Mouse (Mus musculus) inflammation-experienced regulatory T-cells (primary cell): ENCODE data around the gene Ivl. TPM values are rescaled to one million over a fixed set of nuclear protein-coding genes. Genes with fewer than 3 reads are reported as not detected.

Experiments
- polyA plus RNA-seq, 2 experiments: library from polyadenylated mRNA; unstranded; fragments of 100-300 nt; shearing (Covaris generic); gene quantifications; one replicate each; pipeline ENCODE4 v1.2.1; 2017

The Ivl gene
- polyA plus RNA-seq: not detected

GRCm38 (mm10) chr3:92573449-92574041 is at the start of gene Ivl:
TSS of gene Ivl (minus strand) at chr3:92573735.

GRCm38 (mm10) chr3:92621560-92621959 is 48.0 kb upstream of the Ivl start, which contains the start of gene Lce6a:
TSS of gene Lce6a (minus strand) at chr3:92621660.

GRCm38 (mm10) chr3:92607392-92607791 is 33.9 kb upstream of the Ivl start, which contains the start of gene 2210017I01Rik:
TSS of gene 2210017I01Rik (minus strand) at chr3:92607492.

GRCm38 (mm10) chr3:92588858-92589257 is 15.3 kb upstream of the Ivl start, which contains the start of gene Smcp:
TSS of gene Smcp (minus strand) at chr3:92588997.

GRCm38 (mm10) chr3:92534411-92534810 is 39.1 kb downstream of the Ivl start, which contains the start of gene 2310046K23Rik:
TSS of gene 2310046K23Rik (minus strand) at chr3:92534511.

Other genes with a start within 250 kb of the Ivl start
- gene Sprr2d, start 234.6 kb downstream of the Ivl start, polyA plus RNA-seq: not detected
- under 1 TPM; 0.42 to 0.76 TPM for gene Sprr2e, start 221.6 kb downstream of the Ivl start, polyA plus RNA-seq
- gene Sprr2f, start 208.5 kb downstream of the Ivl start, polyA plus RNA-seq: not detected
- not detected for gene Sprr2h, start 188.1 kb downstream of the Ivl start, polyA plus RNA-seq
- gene Sprr2i, start 165.7 kb downstream of the Ivl start, polyA plus RNA-seq: not detected
- 1 to 10 TPM in 1 of 2 experiments, not detected in 1; 1.0 TPM for gene Sprr2j-ps, start 155.7 kb downstream of the Ivl start, polyA plus RNA-seq
- 10 to 100 TPM; 23.3 to 26.3 TPM for gene Gm9774, start 144.3 kb downstream of the Ivl start, polyA plus RNA-seq
- not detected for gene Sprr2k, start 141.2 kb downstream of the Ivl start, polyA plus RNA-seq
- not detected for gene Sprr1b, start 134.9 kb downstream of the Ivl start, polyA plus RNA-seq
- not detected for gene Sprr3, start 115.0 kb downstream of the Ivl start, polyA plus RNA-seq
- not detected for gene Sprr1a, start 87.8 kb downstream of the Ivl start, polyA plus RNA-seq
- not detected for gene Sprr4, start 73.2 kb downstream of the Ivl start, polyA plus RNA-seq
- not detected for gene 2310046K23Rik, start 39.2 kb downstream of the Ivl start, polyA plus RNA-seq
- gene Smcp, start 15.3 kb upstream of the Ivl start, polyA plus RNA-seq: not detected
- not detected for gene 2210017I01Rik, start 33.8 kb upstream of the Ivl start, polyA plus RNA-seq
- gene Lce6a, start 47.9 kb upstream of the Ivl start, polyA plus RNA-seq: not detected
- gene Lce1a1, start 74.6 kb upstream of the Ivl start, polyA plus RNA-seq: not detected
- gene Lce1b, start 83.2 kb upstream of the Ivl start, polyA plus RNA-seq: not detected
- not detected for gene Lce1a2, start 96.6 kb upstream of the Ivl start, polyA plus RNA-seq
- gene Lce1c, start 105.5 kb upstream of the Ivl start, polyA plus RNA-seq: not detected
- not detected for gene Lce1d, start 113.5 kb upstream of the Ivl start, polyA plus RNA-seq
- gene Lce1e, start 135.3 kb upstream of the Ivl start, polyA plus RNA-seq: not detected
- gene Lce1f, start 146.6 kb upstream of the Ivl start, polyA plus RNA-seq: not detected
- gene Gm38119, start 165.4 kb upstream of the Ivl start, polyA plus RNA-seq: not detected
- gene Lce1g, start 178.6 kb upstream of the Ivl start, polyA plus RNA-seq: not detected
- not detected for gene Lce1h, start 191.3 kb upstream of the Ivl start, polyA plus RNA-seq
- gene Lce1i, start 205.2 kb upstream of the Ivl start, polyA plus RNA-seq: not detected
- gene Lce1j, start 216.8 kb upstream of the Ivl start, polyA plus RNA-seq: not detected
- not detected for gene Lce1k, start 234.2 kb upstream of the Ivl start, polyA plus RNA-seq